Mouse (Mus musculus) heart, postnatal 0 days (tissue): ENCODE results near the gene Src.

ENCODE experiments used
- CTCF ChIP-seq: IDR thresholded peaks from 2 replicates; pipeline ENCODE4 v1.5.1; 2016; ENCODE audit warnings: antibody characterized with exemption, control low read depth, low read depth
- EP300 ChIP-seq: IDR thresholded peaks from 2 replicates; pipeline ENCODE4 v1.6.1; 2016; ENCODE audit warnings: antibody characterized with exemption, low read depth

GRCm38 (mm10) chr2:157430667-157431429 is 12.6 kb downstream of the Src start:
- TF ChIP-seq CTCF (no peak), EP300 (no peak)
